Mouse (Mus musculus): ENCODE measurements around the gene Fam161a.

DNA sequence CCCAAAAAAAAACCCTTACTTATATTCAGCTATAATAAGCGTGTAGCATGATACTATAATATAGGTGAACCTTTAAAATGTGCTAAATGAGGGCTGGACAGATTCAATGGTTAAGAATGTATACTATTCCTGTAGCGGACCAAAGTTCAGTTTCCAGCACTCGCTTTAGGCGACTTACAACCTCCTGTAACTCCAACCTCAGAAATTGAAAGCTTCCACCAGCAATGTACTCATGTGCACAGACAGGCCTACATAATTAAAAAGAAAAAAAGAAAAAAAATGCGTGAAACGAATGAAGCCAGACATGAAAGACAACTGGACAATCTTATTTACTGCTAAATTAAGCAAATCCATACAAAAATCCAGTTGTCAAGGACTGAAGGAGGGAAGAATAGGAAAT is 24.5 kb upstream of the Fam161a start:
- TF ChIP-seq GATA1 (IDR thresholded peaks at IDR 0.05; ENCODE audit: borderline replicate concordance, low read length), result no peak
- TF ChIP-seq FLI1 (IDR thresholded peaks at IDR 0.05; ENCODE audit: low read length), result no peak
